Mouse (Mus musculus): Measurements from ENCODE around the gene Sec14l1. TPM values are rescaled to one million over a fixed set of nuclear protein-coding genes. Genes with fewer than 3 reads are reported as not detected.

Sec14l1 gene
- total RNA-seq, 2 experiments from 2014 or later = 216 to 234 TPM

DNA sequence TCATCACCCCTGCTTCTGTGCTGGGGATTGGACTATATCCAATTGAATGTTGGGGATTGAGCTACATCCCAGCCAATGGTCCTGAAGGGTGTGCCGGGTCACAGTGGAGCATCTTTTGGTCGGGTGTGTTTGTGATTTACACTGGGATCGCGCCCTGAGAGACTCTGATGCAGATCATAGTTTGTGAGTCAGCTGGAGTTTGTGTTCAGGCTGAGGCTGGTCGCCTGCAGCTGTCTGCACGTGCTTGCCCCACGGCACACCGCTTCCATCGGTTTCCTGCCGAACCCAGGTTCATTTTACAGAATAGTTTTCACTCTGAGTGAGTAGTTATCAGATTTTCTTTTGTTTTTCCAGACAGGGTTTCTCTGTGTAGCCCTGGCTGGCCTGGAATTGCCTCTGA, 9.6 kb downstream of the Sec14l1 start:
- DNase-seq (ENCODE audit: extremely low spot score in 1 of 2, low spot score in 1 of 2) = no peak

DNA sequence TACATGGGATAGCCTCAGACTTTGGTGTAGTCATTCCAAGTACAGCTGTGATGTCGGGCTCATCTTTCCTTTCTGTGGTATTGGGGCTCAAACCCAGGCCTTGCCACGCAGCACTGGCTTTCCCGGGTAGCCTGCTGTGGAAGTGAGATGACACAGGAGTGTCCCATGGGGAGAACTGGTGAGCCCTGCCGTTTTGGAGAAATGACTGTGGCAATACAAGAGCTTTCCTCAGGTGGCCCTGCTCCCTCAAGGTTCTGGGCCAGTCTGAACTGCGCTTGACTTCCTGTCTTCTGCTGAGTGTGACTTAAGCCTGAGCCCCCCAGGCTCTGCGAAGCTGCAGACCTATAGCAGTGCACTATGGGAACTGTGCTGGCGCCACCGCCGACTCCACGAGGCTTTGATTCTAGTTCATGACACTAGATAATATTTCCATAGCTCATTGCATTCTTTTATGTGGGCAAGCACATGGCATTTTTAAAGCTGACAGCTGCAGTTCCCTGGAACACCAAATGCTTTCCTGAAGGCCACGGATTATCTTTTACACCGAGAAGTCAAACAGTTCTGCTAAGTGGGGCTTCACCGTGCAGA, 12.4 kb downstream of the Sec14l1 start:
- DNase-seq (ENCODE audit: extremely low spot score in 1 of 2, low spot score in 1 of 2) = no peak

DNA sequence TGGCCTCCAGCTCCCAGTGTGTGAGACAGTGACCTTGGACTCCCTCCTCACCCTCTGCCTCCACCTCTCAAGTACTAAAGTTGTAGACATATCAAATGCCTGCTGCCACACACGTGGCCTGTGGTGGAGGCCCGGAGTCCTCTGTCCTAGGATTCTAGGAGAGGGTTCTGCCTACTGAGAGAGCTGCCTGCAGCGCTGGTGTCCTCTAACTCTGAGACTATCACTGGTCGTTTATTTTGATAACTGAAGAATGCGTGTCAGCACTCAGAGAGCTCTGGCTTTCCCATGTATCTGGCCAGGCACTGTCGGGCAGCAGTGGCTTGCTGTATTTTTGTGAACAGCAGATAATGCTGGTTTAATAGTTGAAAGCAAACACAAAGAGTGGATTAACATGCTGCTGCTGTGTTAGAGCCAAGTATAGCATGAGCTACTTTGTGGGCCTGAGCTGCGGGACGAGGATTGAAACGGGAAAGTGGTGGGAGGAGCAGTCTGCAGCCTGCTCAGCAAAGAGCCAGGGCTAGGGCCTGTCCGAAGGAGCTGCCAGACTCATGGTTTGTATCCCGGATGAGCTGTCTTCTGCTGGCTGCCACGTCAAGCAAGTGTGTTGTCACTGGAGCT, 13.1 kb downstream of the Sec14l1 start:
- no peak for DNase-seq (ENCODE audit: extremely low spot score in 1 of 2, low spot score in 1 of 2)

DNA sequence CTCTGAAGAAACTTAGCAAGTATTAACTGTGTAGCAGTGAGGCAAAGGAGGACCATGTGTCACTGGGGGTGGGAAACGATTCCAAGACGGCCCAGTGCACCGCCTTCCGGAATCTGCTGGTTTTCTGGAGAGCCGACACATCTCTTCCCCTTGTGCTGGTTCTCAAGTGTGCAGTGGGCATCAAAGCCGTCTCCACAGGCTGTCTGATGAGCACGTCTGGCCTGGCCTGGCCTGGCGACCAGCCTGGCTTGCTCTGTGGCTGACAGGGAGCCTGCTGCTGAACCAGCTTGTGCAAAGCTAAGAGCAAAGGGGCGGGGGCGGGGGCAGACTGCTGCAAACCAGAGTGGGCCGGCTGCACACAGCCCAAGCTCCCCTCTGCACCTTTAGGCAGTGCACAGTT, 14.5 kb downstream of the Sec14l1 start:
- no peak for DNase-seq (ENCODE audit: extremely low spot score in 1 of 2, low spot score in 1 of 2)

DNA sequence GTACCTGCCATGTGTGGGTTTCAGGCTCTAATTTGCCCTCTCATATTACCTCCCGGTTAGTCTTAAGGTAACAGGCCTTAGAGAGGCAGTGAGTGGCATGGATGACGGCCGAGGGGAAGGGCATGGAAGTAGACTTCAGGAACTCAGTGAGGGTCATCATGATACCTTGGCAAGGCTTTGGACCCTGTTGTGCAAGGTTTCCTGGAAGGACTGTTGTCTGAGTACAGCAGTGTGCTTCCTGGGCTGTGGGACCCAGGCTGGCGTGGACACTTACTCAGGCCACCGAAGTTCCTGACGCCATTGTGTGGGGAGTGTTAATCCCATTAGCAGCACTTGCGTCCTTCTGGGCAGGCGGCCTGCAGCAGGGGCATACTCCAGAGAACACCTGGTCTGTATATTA, 15.1 kb downstream of the Sec14l1 start:
- DNase-seq (ENCODE audit: extremely low spot score in 1 of 2, low spot score in 1 of 2) = no peak

DNA sequence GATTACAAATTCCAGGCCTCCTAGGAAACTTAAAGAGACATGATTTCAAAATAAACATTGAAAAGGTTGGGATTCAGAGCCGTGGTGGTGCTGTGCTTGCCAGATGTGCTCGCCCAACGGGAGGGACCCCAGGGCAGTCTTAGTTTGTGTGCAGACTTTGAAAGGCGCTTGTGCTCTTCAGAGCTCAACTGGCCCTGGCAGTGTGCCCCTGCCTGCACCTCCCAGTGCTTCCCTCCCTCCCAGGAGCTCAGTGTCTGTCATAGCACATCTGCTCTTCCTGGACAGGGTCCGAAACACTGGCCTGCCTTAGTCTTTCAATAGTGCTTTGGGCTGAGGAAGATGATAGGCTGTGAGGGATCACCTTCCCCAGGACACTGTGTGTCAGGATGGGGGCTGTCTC, 15.9 kb downstream of the Sec14l1 start:
- no peak for DNase-seq (ENCODE audit: extremely low spot score in 1 of 2, low spot score in 1 of 2)

DNA sequence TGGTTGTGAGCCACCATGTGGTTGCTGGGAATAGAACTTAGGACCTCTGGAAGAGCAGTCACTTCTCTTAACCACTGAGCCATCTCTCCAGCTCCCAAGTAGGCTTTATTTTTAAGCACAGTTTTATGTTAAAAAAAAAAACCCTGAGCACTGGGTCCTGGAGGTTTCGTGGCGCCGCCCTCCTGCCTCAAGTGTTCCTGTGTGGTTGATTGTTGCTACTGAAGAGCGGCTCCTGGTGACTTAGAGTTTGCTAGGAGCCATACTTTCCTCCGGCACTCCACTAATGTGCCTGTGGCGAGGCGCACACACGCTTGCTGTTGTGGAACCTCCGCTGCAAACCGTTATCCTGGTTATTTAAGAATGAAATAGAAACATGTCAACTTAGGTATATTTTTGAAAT, 16.5 kb downstream of the Sec14l1 start:
- DNase-seq (ENCODE audit: extremely low spot score in 1 of 2, low spot score in 1 of 2) = no peak

DNA sequence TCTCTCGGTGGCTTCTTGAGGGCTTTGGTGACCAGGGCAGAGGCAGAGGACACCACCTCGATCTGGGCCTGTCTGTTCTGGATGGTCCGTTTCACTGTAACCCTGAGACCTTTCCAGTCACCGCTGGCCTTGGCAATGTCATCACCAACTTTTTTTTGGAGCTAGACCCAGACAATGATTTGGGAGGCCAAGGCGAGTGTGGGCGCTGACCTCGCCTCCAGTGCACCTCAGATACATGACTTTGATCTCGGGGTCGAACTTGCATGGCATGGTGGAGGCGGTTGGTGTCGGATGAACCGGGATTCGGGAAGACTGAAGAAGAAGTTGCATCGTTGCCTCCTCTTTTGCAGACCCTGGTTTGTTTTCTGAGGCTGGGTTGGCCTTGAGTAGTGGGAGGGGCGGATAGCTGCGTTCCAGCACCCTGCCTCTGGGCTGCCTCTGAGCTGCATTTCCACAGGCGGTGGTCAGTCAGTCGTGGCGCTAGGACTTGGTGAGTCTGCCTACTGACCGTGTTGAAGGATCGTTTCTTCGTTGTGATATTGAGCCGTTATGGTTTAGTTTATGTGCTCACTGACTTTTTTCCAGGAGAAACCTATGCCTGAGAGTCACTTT, 19.9 kb downstream of the Sec14l1 start:
- DNase-seq (ENCODE audit: extremely low spot score in 1 of 2, low spot score in 1 of 2) = no peak

DNA sequence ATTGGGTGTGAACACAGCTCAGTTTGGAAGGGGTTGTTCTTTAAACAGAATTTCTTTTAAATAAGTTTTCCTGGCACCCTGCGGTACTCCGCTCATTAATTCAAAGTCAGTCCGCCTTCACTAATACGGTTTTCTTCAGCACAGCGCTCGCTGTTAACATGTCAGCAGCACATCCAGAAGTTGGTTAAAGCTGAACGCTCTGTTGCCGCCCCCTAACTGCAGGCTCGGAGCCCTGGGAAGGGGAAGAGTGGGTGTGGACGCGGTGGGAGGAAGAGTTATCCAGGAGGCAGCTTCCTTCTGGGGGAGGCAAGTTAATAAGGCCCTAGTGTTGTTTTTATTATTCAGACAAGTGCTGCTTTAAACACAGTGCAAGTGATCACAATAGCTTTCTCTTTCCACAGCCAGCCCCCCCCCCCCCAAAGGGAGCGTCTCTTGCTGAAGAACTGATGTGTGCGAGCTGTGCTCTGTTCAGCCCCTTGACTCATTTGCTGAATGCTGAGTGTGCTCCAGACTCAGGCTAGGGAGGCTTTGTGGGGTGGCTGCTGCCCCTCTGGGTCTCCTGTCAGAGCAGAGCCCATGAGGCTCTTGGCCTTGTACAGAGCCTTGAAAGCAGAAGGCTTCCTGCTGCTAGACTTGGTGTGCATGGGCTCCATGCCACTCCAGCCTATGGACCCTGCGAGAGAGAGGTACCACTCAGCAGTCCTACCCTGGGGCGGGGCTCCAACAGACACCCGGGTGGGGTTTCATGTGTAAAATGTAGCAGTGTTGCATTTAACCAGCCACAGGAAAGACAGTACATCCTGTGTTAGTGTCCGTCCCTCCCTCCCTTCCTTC, 20.7 kb downstream of the Sec14l1 start:
- DNase-seq (ENCODE audit: extremely low spot score in 1 of 2, low spot score in 1 of 2) = no peak

DNA sequence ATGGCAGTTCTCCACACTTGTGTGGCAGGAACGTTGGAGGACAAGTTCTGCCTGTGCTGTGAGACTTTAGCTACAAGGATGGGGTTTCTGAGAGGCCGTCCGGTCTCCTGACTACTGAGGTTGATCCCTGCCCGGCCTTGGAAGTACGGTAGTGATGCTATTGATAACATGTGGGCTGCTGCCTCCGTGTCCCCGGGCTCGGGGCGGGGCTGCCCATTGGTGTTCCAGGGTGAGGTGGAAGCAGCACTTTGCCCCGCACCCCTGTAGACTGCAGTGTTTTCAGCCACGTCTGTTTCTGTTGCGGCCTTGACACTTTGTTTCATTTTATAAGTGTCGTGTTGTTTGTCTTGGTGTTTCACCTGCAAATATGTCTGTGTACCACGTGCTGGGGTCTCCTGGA, 21.9 kb downstream of the Sec14l1 start:
- DNase-seq (ENCODE audit: extremely low spot score in 1 of 2, low spot score in 1 of 2) = no peak

DNA sequence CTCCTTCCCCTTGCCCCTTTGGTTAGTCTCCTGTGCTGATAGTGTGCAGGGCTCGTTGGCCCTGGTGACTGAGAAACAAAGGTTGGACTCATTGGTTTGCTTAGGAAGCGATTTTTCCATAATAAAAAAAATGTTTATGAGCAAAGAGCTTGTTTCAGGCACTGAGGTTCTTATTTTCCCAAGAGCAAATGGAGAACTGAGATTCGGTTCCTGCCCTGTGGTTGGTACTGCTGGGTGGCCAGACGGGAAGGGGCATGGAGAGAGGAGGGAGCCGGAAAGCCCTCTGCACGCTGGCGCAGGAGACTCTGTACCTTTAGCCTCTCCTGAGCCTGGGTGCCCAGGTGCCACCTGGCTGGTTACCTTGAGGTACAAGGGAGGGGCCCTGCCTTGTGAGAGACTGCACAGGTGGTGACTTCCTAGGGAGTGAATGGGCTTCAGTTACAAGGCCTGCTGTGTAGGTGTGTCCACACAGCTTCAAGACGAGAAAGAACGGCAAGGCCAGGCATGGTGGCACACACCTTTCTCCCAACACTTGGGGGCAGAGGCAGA, 23.3 kb downstream of the Sec14l1 start:
- no peak for DNase-seq (ENCODE audit: extremely low spot score in 1 of 2, low spot score in 1 of 2)

DNA sequence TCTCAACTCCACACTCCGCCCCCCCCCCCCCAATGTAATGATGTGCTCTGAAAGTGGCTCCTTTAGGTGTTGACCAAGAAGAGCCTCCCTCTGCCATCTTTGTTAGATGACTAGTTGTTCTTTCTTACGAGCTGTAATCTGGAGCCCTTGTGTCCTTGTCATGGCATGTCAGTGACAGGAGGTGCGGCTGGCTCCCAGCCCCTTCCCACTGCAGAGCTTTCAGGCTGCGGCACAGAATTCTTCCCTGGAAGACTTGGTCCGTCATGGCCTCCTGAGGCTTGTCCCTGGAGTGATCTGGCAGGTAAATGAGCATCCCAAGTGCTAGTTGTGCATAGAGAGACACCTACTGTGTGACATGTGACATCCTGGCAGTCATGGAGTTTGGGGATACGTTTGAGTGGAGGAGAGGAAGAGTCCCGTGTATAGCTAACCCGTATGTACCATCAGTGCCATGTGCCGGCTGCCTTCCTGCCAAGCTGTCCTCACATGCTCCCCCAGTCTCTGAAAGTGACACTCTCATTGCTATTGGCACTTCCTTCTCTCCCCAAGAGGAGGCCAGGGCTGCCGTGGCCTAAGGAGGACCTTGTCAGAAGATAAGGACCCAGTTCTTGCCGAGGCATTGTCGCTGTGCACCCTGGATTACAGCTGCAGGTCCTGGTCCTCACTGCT, 24.0 kb downstream of the Sec14l1 start:
- DNase-seq (ENCODE audit: extremely low spot score in 1 of 2, low spot score in 1 of 2) = no peak

DNA sequence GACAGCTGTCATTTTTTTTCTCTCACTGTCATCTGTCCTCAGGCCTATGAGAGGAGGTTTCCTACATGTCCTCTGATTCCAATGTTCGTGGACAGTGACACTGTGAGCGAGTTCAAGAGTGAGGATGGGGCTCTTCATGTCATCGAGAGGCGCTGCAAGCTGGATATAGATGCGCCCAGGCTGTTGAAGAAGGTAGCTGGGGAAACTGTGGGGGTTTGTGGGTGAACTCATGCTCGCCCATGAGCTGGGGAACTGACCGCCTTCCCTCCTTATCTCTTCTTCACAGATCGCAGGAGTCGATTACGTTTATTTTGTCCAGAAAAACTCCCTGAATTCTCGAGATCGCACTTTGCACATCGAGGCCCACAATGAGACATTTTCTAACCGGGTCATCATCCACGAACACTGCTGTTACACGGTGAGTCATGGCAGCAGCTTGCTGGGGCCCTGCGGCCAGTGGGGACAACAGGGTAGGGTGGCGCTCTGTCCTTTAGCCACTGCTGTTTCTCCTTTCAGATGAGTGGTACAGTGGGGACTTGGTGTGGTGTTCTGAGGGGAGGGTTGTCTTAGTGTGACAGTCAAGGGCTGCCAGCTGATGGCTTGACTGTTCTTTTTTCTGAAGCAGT, 26.5 kb downstream of the Sec14l1 start:
- no peak for DNase-seq (ENCODE audit: extremely low spot score in 1 of 2, low spot score in 1 of 2)

DNA sequence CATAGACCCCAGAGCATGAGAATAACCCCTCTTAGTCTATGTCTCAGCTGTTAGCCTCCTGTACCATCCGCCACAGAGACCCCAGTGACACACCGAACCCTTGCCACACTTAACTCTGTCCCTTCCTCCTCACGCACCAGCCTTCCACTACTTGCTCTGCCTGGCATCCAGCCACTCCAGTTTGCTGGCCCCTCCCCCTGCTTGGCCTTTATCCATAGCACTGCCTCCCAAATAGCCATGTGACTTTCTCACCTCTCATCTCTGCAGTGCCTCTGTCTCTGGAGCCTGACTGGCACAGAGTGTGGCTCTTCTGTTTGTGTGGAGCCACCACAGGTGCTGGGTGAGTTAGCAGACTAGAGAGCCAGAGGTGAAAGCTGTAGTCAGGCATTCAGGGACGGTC, 27.5 kb downstream of the Sec14l1 start:
- no peak for DNase-seq (ENCODE audit: extremely low spot score in 1 of 2, low spot score in 1 of 2)

DNA sequence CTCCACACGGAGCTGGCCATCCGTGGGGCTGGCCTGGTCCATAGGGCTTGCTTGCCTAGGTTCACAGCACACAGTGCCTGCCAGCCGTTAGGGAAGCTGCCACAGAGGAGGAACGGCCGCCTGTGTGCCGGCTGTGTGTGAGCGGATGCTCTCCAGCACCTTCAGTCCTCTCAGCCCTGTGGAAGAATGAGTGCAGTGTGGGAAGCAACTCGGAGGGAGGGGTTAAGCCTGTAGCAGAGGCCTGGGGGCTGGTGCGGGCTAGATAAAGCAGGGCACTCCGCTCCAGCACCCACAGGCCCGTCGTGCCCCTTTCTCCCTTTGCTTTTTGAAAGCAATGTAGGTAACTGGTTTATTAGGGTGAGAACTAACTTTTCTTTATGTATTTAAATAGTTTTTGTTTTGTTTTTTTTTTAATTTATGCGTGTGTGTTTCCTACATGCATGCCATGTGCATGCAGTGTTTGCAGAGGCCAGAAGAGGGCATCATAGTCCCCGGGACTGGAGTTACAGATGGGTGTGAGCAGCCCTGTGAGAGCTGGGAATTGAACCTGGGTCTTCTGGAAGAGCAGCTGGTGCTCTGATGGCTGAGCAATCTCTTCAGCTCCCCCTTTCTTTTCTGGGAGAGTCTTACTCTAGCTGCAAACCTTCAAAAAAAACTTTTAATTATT, 30.6 kb downstream of the Sec14l1 start:
- no peak for DNase-seq (ENCODE audit: extremely low spot score in 1 of 2, low spot score in 1 of 2)

DNA sequence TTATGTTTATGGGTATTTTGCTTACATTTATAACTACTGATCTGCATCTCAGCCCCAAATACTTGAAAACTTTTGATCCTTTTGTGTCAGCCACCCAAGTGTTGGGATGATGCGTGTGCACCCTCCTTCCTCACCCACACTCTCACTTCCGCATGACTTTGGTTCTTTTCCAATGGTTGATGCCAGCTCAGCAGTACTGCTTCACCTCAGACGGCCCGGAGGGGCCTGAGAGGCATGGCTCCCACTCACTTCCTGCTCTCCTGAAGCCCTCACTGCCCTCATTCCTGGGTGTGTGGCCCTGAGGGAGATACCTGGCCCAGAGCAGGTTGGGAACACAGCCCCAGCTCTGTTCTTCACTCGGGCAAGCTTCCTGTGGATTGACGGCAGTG, 31.1 kb downstream of the Sec14l1 start:
- no peak for DNase-seq (ENCODE audit: extremely low spot score in 1 of 2, low spot score in 1 of 2)

DNA sequence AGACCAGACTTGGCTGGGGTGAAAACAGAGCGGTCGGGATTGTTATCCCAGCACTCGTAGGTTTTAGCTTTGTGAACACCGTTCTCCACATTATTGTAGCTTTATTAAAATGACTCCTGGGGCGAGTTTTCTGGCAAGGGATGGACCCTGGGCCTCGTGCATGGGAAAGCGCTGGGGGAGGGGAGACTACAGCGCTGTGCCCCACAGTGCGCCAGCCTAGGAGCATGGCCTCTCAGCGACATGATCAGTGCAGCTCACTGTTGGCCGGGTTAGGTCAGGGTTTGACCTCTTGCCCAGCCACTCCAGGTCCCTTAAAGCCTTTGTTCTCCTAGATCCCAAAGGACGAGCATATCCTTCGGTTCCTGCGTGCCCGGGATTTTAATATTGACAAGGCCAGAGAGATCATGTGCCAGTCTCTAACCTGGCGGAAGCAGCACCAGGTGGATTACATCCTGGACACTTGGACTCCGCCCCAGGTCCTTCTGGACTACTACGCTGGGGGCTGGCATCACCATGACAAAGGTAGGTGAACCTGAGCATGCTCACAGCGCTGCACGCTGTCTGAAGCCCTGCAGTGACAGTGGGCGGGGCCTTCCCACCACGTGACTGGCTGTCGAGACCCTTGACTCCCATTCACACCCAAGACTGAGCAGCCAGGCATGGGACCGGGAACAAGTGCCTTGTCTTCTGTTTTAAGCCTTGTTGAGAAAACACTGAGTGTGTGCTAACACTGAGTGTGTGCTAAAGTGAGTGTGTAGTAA, 32.0 kb downstream of the Sec14l1 start:
- DNase-seq (ENCODE audit: extremely low spot score in 1 of 2, low spot score in 1 of 2) = no peak

DNA sequence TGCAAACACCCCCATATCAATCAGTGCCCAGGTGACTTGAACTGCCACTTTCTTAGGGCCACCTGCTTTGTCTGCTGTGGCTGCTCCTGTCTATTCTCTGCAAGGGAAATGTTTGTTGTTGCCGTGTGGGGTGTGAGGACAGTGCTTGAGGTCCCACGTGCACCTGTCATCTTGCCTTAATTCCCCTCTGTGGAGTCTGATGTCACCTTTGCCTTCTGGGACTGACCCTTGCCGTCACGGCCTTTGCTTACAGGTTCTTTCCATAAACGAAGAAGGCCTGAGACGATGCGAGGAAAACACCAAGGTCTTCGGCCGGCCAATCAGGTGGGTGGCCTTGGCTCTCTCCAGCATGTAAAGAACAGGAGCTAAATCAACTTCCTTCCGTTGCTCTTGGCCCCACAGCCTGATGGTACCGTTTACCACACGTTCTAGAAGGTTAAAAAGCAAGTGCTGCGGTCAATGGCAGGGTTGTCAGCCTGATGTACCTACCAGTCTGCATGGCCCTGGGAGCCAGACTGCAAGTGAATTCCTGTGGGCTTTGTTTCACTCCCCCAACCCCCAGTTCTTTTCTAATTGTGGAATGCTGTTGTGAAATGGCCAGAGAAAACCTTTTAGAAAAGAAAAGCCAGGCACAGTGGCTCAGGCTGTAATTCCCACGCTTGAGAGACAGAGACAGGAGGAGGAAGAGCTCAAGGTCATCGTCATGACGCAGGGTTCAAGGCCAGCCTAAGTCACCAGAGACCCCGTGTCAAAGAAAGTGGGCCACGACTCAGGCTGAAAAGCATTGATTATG, 34.1 kb downstream of the Sec14l1 start:
- DNase-seq (ENCODE audit: extremely low spot score in 1 of 2, low spot score in 1 of 2) = no peak

All from layer of hippocampus, postnatal 25 days (tissue).